Mouse (Mus musculus) kidney, postnatal 14 days (tissue): ENCODE measurements at regions not wholly inside any gene's neighbourhood (a gene's known extent, or its start where the extent isn't known, plus 50 kb on each side); places are given as distances from the start of the nearest gene placed in this dataset.

Experiments used
- DNase-seq: peaks from one replicate; pipeline ENCODE4 v3.0.0; 2022; ENCODE audit warnings: mixed read lengths

- DNase-seq = no peak
These were observed 1380.8 kb upstream of the 1700008P02Rik start for GRCm38 (mm10) chr3:8001027-8001426.

GRCm38 (mm10) chr3:7992322-7992721 lies 1372.1 kb upstream of the 1700008P02Rik start:
- no peak for DNase-seq

- no peak for DNase-seq
These were observed 1353.0 kb upstream of the 1700008P02Rik start for GRCm38 (mm10) chr3:7973287-7973686.

GRCm38 (mm10) chr3:7953911-7954310 lies 1333.7 kb upstream of the 1700008P02Rik start:
- no peak for DNase-seq

GRCm38 (mm10) chr3:7943646-7944381 lies 1323.6 kb upstream of the 1700008P02Rik start:
- no peak for DNase-seq
